Mouse (Mus musculus): ENCODE measurements around the gene Osbpl6.
"Not testable (repeated sequence)": the region's sequence is repeated elsewhere in the genome, so short reads cannot be mapped to it uniquely, and the experiment has no call there.

Osbpl6 gene

GRCm38 (mm10) chr2:76566933-76567551, 160.7 kb downstream of the Osbpl6 start:
- DNase-seq (ENCODE audit: low read depth, low spot score) = no peak

- no peak for DNase-seq (ENCODE audit: low read depth, low spot score)
Measured at GRCm38 (mm10) chr2:76571543-76571942, 165.2 kb downstream of the Osbpl6 start.

- no peak for DNase-seq (ENCODE audit: low read depth, low spot score)
Measured at GRCm38 (mm10) chr2:76578911-76579310, 172.6 kb downstream of the Osbpl6 start.

- DNase-seq (ENCODE audit: low read depth, low spot score) = no peak
Measured at GRCm38 (mm10) chr2:76585090-76585489, 178.8 kb downstream of the Osbpl6 start.

GRCm38 (mm10) chr2:76586906-76587305, 180.6 kb downstream of the Osbpl6 start:
- DNase-seq (ENCODE audit: low read depth, low spot score) = no peak

- no peak for DNase-seq (ENCODE audit: low read depth, low spot score)
Measured at GRCm38 (mm10) chr2:76590221-76590620, 183.9 kb downstream of the Osbpl6 start.

GRCm38 (mm10) chr2:76592401-76592924, 186.2 kb downstream of the Osbpl6 start:
- DNase-seq (ENCODE audit: low read depth, low spot score) = no peak

GRCm38 (mm10) chr2:76597521-76597920, 191.2 kb downstream of the Osbpl6 start:
- DNase-seq (ENCODE audit: low read depth, low spot score) = no peak

- no peak for DNase-seq (ENCODE audit: low read depth, low spot score)
Measured at GRCm38 (mm10) chr2:76599214-76599613, 192.9 kb downstream of the Osbpl6 start.

- no peak for DNase-seq (ENCODE audit: low read depth, low spot score)
Measured at GRCm38 (mm10) chr2:76602256-76602655, 195.9 kb downstream of the Osbpl6 start.

- no peak for DNase-seq (ENCODE audit: low read depth, low spot score)
Measured at GRCm38 (mm10) chr2:76606704-76607103, 200.4 kb downstream of the Osbpl6 start.

GRCm38 (mm10) chr2:76610326-76611104, 204.2 kb downstream of the Osbpl6 start:
- no peak for DNase-seq (ENCODE audit: low read depth, low spot score)

- DNase-seq (ENCODE audit: low read depth, low spot score) = no peak
Measured at GRCm38 (mm10) chr2:76611996-76612395, 205.7 kb downstream of the Osbpl6 start.

GRCm38 (mm10) chr2:76618078-76618477, 211.8 kb downstream of the Osbpl6 start:
- no peak for DNase-seq (ENCODE audit: low read depth, low spot score)

- DNase-seq (ENCODE audit: low read depth, low spot score) = no peak
Measured at GRCm38 (mm10) chr2:76620188-76620587, 213.9 kb downstream of the Osbpl6 start.

- no peak for DNase-seq (ENCODE audit: low read depth, low spot score)
Measured at GRCm38 (mm10) chr2:76621724-76622123, 215.4 kb downstream of the Osbpl6 start.

GRCm38 (mm10) chr2:76622316-76622715, 216.0 kb downstream of the Osbpl6 start:
- DNase-seq (ENCODE audit: low read depth, low spot score) = not testable (repeated sequence)

GRCm38 (mm10) chr2:76630293-76630692, 224.0 kb downstream of the Osbpl6 start:
- DNase-seq (ENCODE audit: low read depth, low spot score) = no peak

GRCm38 (mm10) chr2:76631600-76631999, 225.3 kb downstream of the Osbpl6 start:
- no peak for DNase-seq (ENCODE audit: low read depth, low spot score)

GRCm38 (mm10) chr2:76639637-76640036, 233.3 kb downstream of the Osbpl6 start:
- no peak for DNase-seq (ENCODE audit: low read depth, low spot score)

GRCm38 (mm10) chr2:76643801-76644200, 237.5 kb downstream of the Osbpl6 start:
- no peak for DNase-seq (ENCODE audit: low read depth, low spot score)

- DNase-seq (ENCODE audit: low read depth, low spot score) = no peak
Measured at GRCm38 (mm10) chr2:76647441-76647869, 241.1 kb downstream of the Osbpl6 start.

Data from WW6 (cell line).